Mouse (Mus musculus) inflammation-experienced regulatory T-cells (primary cell): ENCODE data around the gene Slc45a2. TPM values are rescaled to one million over a fixed set of nuclear protein-coding genes. Genes with fewer than 3 reads are reported as not detected.

Experiments used
- polyA plus RNA-seq, 2 experiments: library from polyadenylated mRNA; unstranded; fragments of 100-300 nt; shearing (Covaris generic); gene quantifications; one replicate each; pipeline ENCODE4 v1.2.1; 2017

Gene Slc45a2
- not detected for polyA plus RNA-seq

DNA sequence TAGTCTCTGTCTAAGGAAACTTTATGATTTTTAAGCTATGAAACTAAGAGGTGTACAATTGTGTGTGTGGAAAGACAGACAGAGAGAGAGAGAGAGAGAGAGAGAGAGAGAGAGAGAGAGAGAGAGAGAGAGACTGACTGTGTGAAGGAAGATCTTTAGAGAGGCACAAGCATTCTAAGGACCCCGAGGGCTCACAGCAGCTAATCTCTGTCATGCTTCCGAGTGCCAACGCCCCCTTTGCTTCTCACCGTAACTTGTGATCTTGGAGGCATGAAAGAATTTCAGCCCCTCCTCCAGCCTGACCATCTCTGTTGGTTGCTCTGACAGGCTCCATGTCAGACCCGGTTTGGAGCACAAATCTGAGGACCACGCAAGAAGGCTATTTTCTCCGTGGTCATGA lies at the start of gene Slc45a2:
Gene Slc45a2 (plus strand): TSS at position 301 of the 400 bp plus-strand sequence.

GRCm38 (mm10) chr15:10951951-10952759 lies 48.4 kb upstream of the Slc45a2 start, which contains the start of gene C1qtnf3:
TSS of gene C1qtnf3 (plus strand) at chr15:10952332.

DNA sequence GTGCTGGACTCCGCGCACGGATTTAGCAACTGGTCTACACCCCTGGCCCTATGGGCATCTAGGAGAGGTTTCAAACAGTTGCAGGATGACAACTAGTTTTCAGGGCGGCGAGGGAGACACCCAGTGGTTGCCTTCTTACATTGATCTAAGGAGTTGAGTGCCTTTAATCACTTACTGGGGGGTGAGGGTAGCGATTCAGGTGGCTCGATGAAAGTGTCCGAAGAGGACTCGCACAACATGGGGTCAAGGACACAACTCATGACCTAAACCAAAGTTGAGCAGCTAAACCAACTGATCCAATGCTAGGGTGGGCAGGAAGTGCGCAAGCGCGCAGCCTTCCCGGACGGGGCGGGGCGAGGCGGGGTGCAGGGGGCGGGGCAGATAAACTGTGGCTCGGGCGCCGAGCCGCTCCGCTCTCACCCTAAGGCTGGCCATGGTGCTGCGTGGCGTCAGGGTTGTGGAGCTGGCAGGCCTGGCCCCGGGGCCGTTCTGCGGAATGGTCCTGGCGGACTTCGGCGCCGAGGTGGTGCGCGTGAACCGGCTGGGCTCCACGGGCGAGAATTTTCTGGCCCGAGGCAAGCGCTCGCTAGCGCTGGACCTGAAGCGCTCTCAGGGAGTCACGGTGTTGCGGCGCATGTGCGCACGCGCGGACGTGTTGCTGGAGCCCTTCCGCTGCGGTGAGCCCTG lies 19.0 kb upstream of the Slc45a2 start, which contains the start of gene Amacr:
Gene Amacr (plus strand): TSS at position 380 of the 687 bp plus-strand sequence.

DNA sequence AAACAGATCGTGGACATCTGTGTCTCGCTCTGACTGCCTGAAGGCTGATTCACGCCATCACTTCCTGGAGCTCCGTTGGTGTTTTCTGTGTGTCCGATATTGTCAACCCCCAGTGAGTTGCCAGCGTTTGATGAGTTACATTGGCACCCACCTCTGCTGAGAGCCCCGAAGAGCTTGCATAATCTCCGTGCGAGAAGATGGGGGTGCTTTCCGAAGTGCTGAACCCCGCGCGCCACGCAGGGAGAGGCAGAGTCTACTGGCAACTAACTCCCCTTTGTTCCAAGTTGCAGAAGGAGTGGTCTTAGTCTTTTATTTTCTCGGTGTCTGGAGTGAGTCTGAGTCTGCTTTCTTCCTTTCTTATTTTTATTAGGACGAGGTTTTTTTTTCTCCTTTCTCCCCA lies 37.2 kb downstream of the Slc45a2 start, which contains the start of gene Rxfp3:
Gene Rxfp3 (minus strand): TSS at position 281 of the 400 bp plus-strand sequence.

GRCm38 (mm10) chr15:11064558-11065411 lies 64.3 kb downstream of the Slc45a2 start, which contains the start of gene Adamts12:
TSS of gene Adamts12 (plus strand) at chr15:11064790.

Other genes starting within 250 kb of the Slc45a2 start
- gene C1qtnf3, start 48.4 kb upstream of the Slc45a2 start, polyA plus RNA-seq: not detected
- 1 to 10 TPM; 2.9 to 5.9 TPM for gene Amacr, start 19.0 kb upstream of the Slc45a2 start, polyA plus RNA-seq
- gene Rxfp3, start 37.3 kb downstream of the Slc45a2 start, polyA plus RNA-seq: not detected
- gene Adamts12, start 64.1 kb downstream of the Slc45a2 start, polyA plus RNA-seq: under 1 TPM; 0.11 to 0.12 TPM